Mouse (Mus musculus): ENCODE measurements around the gene Cltb. TPM values are rescaled to one million over a fixed set of nuclear protein-coding genes. Genes with fewer than 3 reads are reported as not detected.
A peak's percentile ranks its signal among the peaks of the same experiment; 100 is the strongest.

The Cltb gene
- polyA plus RNA-seq, 1 experiment = 46.0 TPM

- DNase-seq (ENCODE audit: low read depth) = no peak
Measured at GRCm38 (mm10) chr13:54564232-54565200, 46.6 kb downstream of the Cltb start.

GRCm38 (mm10) chr13:54562562-54562961 lies 48.6 kb downstream of the Cltb start:
- peak; percentile 76 for DNase-seq (ENCODE audit: low read depth)

- no peak for DNase-seq (ENCODE audit: low read depth)
Measured at GRCm38 (mm10) chr13:54560608-54561007, 50.5 kb downstream of the Cltb start.

DNA sequence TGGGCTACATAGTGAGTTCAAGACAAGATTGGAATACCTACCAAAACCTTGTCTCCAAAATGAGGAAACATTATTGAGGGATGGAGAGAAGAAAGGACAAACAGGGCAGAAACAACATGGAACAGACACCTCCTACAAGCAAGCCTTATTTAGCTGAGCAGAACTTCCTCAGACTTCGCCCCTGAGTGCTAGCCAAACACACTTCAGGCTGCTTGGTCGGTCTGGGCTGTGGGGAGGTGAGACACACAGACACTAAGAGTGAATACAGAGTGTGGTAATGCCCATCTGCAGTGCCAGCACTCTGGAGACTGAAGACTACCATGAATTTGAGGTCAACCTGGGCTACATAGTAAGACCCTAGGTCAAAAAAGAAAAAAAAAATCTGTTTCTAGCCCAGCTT lies 51.5 kb downstream of the Cltb start:
- no peak for DNase-seq (ENCODE audit: low read depth)

- DNase-seq (ENCODE audit: low read depth) = no peak
Measured at GRCm38 (mm10) chr13:54557652-54558051, 53.5 kb downstream of the Cltb start.

DNA sequence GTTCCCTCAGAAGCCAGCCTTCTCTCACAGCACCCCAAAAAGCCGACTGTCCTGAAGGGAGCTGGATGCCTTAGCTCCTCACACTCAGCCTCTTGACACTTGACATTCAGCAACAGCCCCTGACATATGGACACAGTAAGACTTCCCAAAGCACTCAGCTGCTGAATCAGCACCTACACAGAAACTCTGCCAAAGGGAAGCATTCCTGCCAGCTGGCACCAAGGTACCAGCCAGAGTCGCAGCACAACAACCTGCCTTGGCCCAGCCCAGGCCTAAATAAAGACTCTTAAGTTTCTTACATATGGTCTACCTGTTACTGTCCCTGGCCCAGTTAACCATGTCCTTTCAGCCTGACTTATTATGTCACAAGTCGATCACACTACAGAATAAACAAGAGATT lies 54.3 kb downstream of the Cltb start:
- DNase-seq (ENCODE audit: low read depth) = peak; percentile 58

GRCm38 (mm10) chr13:54556176-54556575 lies 55.0 kb downstream of the Cltb start:
- DNase-seq (ENCODE audit: low read depth) = no peak

DNA sequence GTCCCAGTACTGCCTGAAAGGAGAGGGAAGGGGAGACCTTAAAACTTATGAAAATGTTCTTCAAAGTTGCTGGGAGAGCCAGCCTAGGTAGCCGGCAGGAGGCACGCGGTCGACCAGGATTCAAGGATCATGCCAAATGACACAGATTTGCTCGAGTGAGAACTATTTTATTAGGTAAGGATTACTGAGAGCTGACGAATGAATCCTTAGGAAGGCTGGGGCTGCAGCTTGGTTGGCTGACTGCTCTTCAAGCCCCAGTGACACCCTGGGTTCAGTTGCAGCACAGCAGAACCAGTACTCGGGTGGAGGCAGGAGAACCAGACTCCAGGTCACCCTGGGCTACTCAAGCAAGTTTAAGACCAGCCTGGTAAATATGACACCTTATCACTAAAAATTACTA lies 63.1 kb downstream of the Cltb start:
- no peak for DNase-seq (ENCODE audit: low read depth)

Other genes starting within 250 kb of the Cltb start
- gene Cplx2, start 240.0 kb downstream of the Cltb start, polyA plus RNA-seq (2012; rRNA removed) = 5.9 and 7.3 TPM in 2 replicates
- 21.6 and 30.9 TPM in 2 replicates for gene Thoc3, start 142.5 kb downstream of the Cltb start, polyA plus RNA-seq (2012; rRNA removed)
- 11.6 and 14.0 TPM in 2 replicates for gene Simc1, start 107.6 kb downstream of the Cltb start, polyA plus RNA-seq (2012; rRNA removed)
- 151 and 158 TPM in 2 replicates for gene 4833439L19Rik, start 45.9 kb downstream of the Cltb start, polyA plus RNA-seq (2012; rRNA removed)
- gene Arl10, start 36.3 kb downstream of the Cltb start, polyA plus RNA-seq (2012; rRNA removed) = 19.9 and 21.4 TPM in 2 replicates
- 9.0 and 10.0 TPM in 2 replicates for gene Nop16, start 21.3 kb downstream of the Cltb start, polyA plus RNA-seq (2012; rRNA removed)
- 119 and 123 TPM in 2 replicates for gene Higd2a, start 21.1 kb downstream of the Cltb start, polyA plus RNA-seq (2012; rRNA removed)
- 32.7 and 35.9 TPM in 2 replicates for gene Faf2, start 10.4 kb upstream of the Cltb start, polyA plus RNA-seq (2012; rRNA removed)
- gene Rnf44, start 82.6 kb upstream of the Cltb start, polyA plus RNA-seq (2012; rRNA removed) = 117 and 139 TPM in 2 replicates
- gene Cdhr2, start 90.1 kb upstream of the Cltb start, polyA plus RNA-seq (2012; rRNA removed) = 4.8 and 6.5 TPM in 2 replicates
- 0.11 and 0.27 TPM in 2 replicates for gene Gprin1, start 138.5 kb upstream of the Cltb start, polyA plus RNA-seq (2012; rRNA removed)
- not detected in 2 replicates for gene Sncb, start 155.3 kb upstream of the Cltb start, polyA plus RNA-seq (2012; rRNA removed)
- gene Eif4e1b, start 172.7 kb upstream of the Cltb start, polyA plus RNA-seq (2012; rRNA removed) = 0.11 TPM in 1 of 2 replicates, not detected in the other
- gene Tspan17, start 178.0 kb upstream of the Cltb start, polyA plus RNA-seq (2012; rRNA removed) = 26.9 and 44.3 TPM in 2 replicates

All from gonadal fat pad, adult 2 months (tissue).